Mouse (Mus musculus): ENCODE results near the gene Fkbp10.

The Fkbp10 gene

DNA sequence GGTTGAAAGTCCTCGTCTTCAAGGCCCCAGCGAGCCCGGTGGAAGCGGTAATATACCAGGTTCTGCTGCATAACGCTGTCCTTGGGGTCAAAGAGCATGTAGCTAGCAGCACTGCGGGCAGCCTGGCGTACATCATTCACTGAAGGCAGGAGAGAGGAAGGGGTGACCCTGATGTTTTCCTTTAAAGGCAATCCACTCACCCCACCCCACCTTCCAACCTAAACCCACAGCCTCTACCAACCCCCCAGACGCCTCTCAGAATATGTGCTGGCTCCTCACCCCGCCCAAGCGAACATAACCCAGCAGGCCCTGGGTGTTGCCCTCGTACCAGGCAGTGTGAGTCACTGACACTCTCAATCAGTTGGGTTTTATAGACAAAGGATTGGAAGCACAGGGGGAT, 3.8 kb upstream of the Fkbp10 start:
- no peak for DNase-seq (ENCODE audit: extremely low spot score)

DNA sequence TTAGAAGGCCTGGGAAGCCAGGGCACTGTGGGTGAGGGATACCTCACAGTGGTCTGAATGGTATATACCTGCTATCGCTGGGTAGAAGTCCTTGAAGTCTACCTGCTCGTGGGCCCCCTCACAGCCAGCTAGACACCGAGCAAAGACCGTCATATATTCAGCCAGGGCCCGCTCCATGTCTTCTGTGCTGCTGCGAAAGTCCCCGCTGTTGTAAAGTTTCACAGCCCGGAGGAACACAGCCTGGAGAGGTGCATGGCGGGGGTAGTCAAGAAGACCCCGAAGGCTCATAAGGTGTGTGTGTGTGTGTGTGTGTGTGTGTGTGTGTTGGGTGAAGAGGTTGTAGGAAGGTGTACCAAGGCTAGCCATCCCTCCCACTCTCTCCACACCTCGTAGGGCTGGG, 2.0 kb upstream of the Fkbp10 start:
- peak; percentile 12 for DNase-seq (ENCODE audit: extremely low spot score)

DNA sequence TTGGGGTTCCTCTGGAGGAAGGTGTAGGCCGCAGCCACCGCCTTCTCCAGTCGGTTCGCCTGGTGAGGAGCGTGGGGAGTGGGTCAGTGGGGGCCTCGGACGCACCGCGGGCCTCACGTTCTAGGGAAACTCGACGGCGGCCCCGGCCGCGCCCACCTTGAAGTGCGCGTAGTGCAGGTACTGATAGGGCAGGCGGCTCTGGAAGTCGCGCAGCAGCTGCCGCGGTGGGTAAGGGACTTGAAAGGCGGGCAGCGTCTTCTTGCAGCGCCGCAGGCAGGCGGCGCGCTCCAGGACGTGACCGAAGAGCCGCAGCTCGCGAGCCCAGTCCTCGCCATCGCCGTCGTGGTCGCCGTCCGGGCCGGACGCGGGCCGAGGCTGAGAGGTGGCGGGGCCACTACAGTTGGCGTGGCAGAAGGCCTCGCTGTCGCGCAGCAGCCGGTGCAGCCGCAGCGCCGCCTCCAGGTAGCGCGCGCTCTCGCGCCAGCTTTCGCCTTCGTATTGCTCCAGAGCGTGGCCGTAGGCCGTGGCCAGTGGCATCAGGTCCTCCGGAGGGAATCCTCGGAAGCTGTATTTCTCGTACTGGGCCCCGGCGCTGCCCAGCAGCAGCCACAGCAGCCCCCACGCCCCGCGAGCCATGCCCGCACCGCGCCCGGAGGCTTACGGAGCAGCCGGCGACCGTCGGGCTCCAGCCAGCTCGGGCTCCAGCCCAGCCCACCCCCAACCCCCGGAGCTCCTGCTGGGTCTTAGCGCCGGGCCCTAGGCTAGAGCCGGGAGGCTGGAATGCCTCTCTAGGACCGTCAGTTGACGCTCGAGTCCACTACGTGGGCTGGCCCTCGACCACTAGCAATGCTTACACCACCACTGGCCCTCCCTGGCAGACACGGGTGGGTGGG, 1.2 kb upstream of the Fkbp10 start, which contains the start of gene P3h4:
Gene P3h4 (minus strand): TSS at position 816 of the 893 bp plus-strand sequence.
- DNase-seq (ENCODE audit: extremely low spot score), result peak; percentile 89

DNA sequence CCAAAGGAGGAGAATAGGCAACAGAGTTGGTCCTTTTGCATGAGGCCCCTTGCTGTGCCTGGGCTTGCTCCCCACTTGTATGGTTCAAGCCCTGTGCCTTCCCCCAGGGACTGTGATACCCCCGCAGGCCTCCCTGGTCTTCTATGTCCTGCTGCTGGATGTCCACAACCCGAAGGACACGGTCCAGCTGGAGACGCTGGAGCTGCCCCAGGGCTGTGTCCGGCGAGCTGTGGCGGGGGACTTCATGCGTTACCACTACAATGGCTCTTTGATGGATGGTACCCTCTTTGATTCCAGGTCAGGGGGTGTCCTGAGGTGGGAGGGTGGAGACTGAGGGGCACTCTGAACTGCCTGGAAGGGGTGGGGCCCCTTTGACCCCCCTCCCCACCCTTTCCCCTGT, 6.0 kb downstream of the Fkbp10 start:
- DNase-seq (ENCODE audit: extremely low spot score), result no peak

DNA sequence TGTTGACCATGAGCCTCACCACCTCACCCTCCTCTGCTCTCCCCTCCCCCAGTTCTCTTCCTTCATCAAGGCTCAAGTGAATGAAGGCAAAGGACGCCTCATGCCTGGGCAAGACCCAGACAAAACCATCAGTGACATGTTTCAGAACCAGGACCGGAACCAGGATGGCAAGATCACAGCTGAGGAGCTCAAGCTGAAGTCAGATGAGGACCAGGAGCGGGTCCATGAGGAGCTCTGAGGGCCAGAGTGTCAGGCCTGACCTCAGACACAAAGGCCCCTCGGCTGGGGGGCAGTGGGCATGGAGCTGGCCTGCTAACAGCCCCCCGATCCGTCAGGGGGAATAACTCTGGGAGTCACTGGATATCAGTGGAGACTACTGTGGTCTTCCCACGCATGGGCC, 8.3 kb downstream of the Fkbp10 start:
- no peak for DNase-seq (ENCODE audit: extremely low spot score)

DNA sequence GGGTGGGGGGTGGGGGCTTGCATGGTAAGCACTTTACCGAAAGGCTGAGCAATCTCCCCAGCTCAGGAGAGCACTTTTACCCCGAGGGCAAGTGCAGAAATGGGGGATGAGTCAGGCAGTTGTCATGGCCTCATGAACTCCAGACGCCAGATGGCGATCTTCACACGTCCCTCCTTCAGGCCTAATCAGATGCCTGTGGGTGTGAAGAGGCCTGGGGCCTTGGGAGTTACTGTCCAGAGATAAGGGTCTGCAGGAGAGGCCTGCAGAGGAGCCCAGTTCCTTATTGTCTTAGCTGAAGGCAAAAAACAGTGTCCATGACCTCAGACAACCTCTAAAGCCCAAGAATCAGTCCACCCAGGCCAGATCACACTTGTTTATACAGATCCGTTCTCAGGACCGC, 10.4 kb downstream of the Fkbp10 start:
- DNase-seq (ENCODE audit: extremely low spot score), result peak; percentile 52

DNA sequence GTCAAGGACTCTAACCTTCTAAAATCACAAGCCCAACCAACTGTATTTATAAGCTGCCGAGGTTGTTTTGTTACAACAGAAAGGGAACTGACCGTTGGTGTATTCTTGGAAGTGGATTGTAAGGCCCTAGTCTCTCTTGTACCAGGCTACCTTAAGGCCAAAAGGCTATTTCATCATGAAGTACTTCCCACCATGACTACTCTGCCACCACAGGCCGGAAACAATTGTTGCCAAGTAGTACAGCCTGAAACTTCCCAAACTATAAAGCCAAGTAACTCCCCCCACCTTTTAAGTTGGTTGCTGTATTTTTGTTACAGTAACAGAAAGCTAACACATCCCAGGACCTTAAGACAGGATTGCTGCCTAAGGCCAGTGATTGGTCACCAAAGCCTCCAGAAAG, 11.3 kb downstream of the Fkbp10 start:
- no peak for DNase-seq (ENCODE audit: extremely low spot score)

DNA sequence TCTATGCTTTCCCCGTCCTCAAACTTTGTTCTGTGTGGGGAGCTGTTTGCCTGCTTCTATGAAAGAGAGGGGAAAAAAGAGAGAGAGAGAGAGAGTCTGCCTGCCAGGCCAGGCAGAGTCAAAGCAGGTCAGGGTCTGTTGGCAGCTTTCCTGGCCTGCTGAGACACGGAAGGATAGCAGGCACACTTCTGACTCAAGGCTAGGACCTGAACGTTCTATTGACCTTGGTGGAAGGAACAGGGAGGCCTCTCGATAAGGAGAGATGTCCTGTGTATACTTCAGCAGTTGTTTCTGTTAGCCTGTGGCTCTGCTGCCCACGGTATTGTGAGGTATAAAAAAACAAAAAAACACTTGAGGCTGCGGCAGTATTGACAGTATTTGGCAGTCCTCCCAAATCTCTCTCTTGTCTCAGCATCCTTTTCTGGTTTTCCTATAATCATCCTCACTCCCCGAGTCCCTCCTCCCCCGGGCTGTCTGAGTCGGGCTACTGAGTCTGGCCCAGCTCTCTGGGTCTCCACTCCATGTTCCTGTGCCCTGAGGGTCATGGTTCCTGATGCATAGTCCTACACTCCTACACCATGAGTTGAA, 13.2 kb downstream of the Fkbp10 start:
- no peak for DNase-seq (ENCODE audit: extremely low spot score)

DNA sequence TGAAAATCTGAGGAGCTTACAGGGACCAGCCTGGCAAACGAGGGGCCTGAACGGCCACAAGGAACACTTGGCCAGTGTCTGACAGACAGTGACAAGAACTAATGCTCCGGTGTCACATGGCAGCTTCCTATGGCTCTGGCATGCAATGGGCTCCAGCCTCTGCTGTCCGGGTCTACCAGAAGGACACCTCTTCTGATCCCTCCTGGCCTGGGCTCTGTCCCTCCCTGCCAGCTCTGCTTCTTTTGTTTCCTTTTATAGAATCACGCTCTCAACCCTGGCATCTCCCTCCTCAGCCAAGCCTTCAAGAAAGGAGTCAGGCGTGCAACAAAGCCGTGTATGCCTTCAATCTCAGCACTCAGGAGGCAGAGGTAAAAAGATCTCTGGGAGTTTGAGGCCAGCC, 14.6 kb downstream of the Fkbp10 start:
- DNase-seq (ENCODE audit: extremely low spot score), result no peak

DNA sequence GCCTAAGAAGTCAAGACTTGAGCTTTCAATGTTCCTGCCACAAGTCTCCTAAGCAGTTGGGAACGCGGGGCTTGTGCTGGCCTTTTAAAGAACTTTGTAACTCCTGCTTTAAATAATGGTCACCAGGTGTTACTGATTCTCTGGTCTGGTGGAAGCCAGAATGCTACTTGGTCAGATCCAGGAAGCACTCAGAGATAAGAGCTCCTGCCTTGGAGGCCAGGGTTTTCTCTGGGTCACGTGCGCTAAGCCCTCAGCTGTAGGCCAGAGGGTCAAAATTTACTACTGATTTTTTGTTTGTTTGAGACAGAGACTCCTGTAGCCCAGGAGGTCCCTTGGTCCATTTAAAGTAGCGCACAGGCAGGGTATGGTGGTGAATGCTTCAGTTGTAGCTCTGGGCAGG, 16.5 kb downstream of the Fkbp10 start:
- no peak for DNase-seq (ENCODE audit: extremely low spot score)

DNA sequence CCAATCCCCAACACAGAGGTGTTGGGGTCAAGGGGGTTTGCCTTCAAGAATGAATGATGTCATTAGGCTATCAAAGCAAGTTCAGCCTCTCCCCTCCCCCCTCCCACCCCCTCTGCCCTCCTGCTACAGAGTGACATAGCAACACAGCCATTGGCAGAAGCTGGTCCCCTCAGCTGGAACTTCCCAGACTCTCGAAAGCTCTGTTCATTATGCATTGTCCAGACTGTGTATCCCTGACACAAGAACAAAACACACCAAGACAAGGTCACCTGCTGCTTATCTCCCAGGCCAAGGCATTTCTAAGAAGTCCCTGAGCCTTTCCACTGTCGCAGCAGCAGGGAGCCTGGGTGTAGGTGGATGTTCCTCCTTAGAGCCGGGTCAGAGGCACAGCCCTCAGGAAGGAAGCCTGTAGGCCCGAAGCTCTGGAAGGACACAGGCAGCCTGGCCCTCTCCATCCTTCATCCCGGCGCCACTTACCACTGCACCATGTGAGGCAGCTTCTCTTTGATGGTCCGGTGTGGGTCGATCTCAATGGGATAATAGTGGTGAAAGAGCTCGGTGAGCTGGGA, 20.3 kb downstream of the Fkbp10 start:
- DNase-seq (ENCODE audit: extremely low spot score), result no peak

DNA sequence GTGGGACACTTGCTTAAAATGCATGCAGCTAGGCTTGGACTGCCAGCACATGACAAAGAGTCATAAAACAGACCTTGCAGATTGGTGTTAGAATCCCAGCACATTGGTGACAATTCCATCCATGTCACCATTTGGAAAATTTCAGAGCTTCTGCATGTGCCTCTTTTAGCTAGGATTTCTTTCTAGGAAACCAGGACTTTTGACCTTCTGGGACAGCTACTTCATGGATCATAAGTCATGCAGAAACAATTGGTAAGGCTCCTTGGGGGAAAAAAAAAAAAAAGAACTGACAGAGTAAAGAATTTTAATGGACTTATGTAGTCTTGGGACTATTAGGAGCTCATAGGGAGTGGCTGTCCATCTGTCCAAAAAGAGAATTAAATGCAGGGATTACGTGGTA, 22.4 kb downstream of the Fkbp10 start:
- DNase-seq (ENCODE audit: extremely low spot score), result no peak

DNA sequence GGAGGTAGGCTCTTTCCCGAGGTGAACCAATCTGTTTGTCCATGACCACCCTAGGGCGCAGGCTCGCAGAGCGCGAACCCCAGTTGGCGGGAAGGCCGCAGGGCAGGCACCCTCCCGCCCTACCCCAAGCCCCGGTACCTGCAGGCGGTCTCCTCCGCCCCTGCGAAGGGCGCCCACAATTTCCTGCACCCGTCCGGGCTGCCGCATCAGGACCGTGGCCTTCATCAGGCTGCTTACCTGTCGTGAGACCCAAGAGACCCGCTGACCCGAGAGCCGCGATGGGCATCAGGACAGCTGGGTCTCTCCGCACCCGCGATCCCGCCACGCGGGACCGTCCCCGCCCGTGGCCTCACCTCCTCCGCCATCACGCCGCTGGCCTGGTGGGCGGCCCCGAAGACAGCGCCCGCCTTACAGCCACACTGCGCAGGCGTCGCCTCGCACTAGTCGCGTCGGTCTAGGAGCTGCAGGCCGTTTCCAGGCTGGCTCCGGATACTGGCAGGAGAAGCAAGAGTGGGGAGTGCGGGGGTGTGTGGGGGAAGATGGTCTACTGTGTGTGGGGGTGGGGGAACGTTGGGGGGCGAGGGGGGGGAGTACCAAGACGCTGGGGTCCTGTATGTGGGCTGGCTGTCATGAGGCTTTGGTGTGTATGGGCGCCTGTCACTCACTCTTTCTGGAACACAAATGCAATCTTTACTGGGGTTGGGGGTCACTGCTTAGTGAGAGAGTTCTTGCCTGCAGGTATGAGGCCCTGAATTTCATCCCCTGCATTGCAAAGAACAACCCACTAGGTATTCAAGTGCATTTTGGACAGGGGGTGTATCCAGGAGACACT, 25.4 kb downstream of the Fkbp10 start:
- DNase-seq (ENCODE audit: extremely low spot score), result peak; percentile 80

DNA sequence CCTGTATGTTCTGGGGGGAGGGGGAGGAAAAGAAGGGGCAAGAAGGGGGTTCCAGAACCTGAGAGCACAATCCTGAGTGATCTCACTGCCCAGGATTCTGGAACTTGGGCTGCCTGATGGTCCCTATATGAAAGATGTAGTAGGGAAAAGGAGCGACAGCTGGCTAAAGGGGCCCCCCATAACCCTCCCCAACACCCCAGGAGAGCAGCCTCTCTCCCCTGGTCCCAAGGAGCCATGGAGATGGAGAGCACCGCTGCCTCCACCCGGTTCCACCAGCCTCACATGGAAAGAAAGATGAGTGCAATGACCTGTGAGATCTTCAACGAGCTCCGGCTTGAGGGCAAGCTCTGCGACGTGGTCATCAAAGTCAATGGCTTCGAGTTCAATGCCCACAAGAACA, 26.3 kb downstream of the Fkbp10 start, which contains the start of the genes Nt5c3b and Klhl10:
Gene Nt5c3b (minus strand): TSS at position 12 of the 400 bp plus-strand sequence.
Gene Klhl10 (plus strand): TSS at position 121 of the 400 bp plus-strand sequence.
- no peak for DNase-seq (ENCODE audit: extremely low spot score)

DNA sequence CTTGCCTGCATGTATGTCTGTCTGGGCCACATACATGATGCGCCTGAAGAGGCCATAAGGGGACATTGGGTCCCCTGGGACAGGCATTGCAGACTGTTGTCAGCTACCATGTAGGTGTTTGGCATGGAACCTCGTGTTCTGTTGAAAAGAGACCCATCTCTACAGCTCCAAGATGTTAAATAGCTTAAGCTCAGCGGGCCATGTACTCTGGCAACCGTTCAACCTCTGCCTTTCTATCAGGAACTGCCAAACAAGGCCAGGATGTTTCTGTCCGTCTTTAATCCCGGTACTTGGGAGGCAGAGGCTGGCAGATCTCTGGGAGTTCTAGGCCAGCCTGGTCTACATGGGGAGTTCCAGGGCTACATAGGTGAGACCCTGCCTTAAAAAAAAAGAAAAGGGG, 27.1 kb downstream of the Fkbp10 start:
- DNase-seq (ENCODE audit: extremely low spot score), result no peak

DNA sequence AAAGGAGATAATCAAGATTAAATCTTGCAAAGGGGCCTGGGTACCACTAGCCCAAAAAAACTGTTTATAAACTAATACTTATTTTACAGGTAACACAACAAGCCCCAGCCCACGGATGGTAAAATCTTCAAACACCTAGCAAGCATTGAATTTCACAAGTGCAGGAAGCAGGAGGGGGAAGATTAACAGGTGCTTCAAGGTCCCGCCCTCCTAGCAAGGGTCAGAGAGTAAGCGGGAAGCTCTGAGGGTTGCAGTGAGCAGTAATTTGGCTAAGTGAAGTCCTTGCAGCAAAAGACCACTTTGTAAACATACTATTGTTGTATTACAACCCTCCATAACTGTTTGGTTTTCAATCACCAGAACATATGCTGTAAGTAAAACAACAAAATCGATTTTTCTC, 41.8 kb downstream of the Fkbp10 start:
- DNase-seq (ENCODE audit: extremely low spot score), result no peak

DNA sequence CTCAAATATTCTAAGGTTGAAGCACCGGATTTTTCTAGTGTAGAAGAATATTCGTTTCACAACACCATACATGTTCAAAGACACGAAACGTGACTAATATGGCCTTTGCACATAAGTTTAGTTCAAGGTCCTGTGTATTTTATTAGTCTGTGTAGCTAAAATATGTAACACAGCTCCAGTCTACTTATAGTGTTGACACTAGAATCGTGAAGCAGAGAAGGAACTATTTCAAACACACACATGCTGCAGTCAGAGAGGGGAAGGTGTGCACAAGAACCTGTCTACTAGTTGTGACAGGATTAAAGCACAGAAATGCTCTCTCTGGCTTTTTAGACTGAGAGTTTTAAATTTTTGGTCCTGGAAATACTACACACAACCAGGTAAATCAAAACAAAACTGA, 42.2 kb downstream of the Fkbp10 start:
- DNase-seq (ENCODE audit: extremely low spot score), result no peak

DNA sequence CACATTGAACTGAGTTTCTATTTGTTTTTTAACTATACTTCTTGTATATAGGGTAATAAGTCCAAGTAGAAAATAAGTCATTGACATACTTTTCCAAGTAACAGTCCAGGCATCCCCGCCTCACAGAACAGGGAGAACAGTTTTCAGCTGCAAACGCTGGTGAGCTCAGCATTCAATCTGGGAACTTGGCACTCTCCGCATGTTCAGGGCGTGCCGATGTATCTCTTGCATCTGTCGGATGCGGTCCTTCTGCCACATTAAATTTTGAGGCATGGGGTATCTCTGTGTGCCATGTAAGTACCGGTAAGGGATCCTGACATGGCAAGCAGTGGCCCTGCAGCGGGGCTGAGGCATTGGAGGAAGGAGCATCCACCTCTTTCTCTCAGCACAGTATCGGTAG, 47.2 kb downstream of the Fkbp10 start:
- no peak for DNase-seq (ENCODE audit: extremely low spot score)

DNA sequence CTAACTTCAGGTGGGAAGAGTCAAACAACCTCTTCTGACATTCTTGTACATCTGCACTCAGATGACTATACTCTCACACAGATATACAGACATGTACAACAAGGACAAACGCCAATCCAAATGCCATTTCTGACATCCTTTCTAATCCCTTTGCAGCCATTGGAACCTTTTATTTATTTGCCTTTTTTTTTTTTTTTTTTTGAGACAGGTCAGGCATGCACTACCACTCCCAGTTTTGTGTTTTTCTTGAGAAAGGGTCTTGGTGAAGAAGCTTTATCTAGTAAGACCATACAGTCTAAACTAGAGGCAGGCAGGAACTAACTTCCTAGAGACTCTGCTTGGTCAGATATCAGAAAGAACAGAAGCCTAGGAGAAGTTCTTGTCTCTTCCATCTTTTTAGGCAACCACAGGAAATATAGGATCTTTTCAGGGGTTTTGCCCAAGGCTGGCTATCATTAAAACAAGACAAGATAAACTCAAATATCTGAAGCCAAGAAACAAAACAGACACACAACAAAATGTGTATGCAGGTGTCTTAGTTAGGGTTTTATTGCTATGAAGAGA, 49.8 kb downstream of the Fkbp10 start:
- no peak for DNase-seq (ENCODE audit: extremely low spot score)

DNA sequence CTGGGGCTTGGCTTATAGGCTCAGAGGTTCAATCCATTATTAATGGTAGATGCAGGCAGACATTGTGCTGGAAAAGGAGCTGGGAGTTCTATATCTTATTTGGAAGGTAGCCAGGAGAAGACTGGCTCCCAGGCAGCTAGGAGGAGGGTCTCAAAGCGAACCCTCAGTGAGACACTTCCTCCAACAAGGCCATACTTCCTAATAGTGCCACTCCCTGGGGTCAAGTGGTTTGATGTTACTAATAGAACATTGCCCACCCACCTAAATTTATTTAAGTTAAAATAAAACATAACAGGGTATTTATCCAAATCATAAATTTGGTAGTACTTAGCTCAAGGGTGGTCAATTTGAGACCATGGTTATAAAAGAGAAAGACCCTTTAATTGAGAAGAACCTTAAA, 50.3 kb downstream of the Fkbp10 start:
- DNase-seq (ENCODE audit: extremely low spot score), result no peak

DNA sequence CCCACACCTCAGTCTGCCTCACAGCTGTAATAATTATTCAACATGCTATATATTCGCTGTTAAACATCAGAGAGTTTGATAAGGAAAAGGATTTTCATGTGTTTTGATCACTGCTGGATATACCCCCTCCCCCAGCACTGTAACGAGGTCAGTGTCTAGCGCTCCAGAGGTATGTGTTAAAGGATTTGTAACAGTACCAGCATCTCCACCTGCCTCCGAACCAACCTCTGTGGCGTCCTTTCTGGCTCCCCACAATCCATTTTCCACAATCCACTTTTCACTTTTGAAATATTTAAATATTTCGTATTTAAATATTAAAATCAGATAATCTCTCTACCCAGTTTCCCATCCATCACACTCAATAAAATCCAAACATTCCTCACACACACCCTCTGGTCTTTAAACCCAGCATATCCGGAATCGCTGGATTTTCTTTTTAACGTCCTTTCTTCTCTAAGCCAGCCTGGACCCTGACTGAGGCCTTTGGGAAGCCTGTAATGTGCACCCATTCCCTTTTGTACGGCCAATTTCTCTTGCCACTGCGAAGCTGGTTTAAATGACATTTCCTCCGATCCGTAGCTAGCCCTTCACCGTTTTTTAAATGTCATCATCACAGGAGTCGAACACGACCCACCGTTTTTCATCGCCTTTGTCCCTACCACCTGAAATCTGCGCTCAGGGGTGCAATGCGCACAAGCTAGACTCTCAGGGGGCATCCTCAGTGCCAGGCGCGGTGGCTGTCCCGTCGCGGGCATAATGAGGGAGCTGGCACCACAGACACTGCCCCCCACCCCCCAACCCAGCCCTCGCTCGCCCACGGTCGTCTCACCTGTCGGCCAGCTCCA, 56.1 kb downstream of the Fkbp10 start:
- no peak for DNase-seq (ENCODE audit: extremely low spot score)
